Mouse (Mus musculus) G1E (cell line): ENCODE measurements around the gene Ccdc47. TPM values are rescaled to one million over a fixed set of nuclear protein-coding genes. Genes with fewer than 3 reads are reported as not detected.

Experiments used
- ATAC-seq: 2 replicates; pipeline ENCODE4 v1.8.0; 2016; ENCODE audit warnings: mild to moderate bottlenecking; ENCODE audit not compliant: insufficient number of reproducible peaks, poor library complexity, low FRiP score, severe bottlenecking; ENCODE audit errors: extremely low read depth
- DNase-seq: peaks from one replicate; pipeline ENCODE4 v3.0.0; 2012; ENCODE audit warnings: low spot score
- H3K27me3 ChIP-seq: 2 replicates; pipeline ENCODE4 v1.6.1; 2012; ENCODE audit warnings: mild to moderate bottlenecking, low read length, inconsistent platforms; ENCODE audit not compliant: insufficient read depth
- H3K36me3 ChIP-seq: replicated peaks from 2 replicates; pipeline ENCODE3; 2012; ENCODE audit warnings: mild to moderate bottlenecking, inconsistent platforms
- H3K4me1 ChIP-seq: 2 replicates; pipeline ENCODE4 v1.6.1; 2012; ENCODE audit warnings: low read depth, low read length, inconsistent platforms, mixed read lengths; ENCODE audit not compliant: insufficient read depth
- H3K4me3 ChIP-seq: 2 replicates; pipeline ENCODE4 v1.5.1; 2012; ENCODE audit warnings: low read depth, mild to moderate bottlenecking, inconsistent platforms, low read length, moderate library complexity, mixed read lengths
- H3K9me3 ChIP-seq: replicated peaks from 2 replicates; pipeline ENCODE4 v1.6.1; 2012; ENCODE audit warnings: inconsistent platforms
- CTCF ChIP-seq: IDR thresholded peaks from 2 replicates; pipeline ENCODE4 v1.5.1; 2012; ENCODE audit warnings: low read depth, low read length, inconsistent platforms, mixed read lengths
- GATA1 ChIP-seq: IDR thresholded peaks from 2 replicates; pipeline ENCODE4 v1.6.1; 2012; ENCODE audit warnings: borderline replicate concordance, low read length, inconsistent platforms, mixed read lengths
- GATA2 ChIP-seq: IDR thresholded peaks from 2 replicates; pipeline ENCODE4 v1.6.1; 2012; ENCODE audit warnings: low read depth, low read length, inconsistent platforms, borderline replicate concordance
- POLR2AphosphoS5 ChIP-seq: IDR thresholded peaks from 2 replicates; pipeline ENCODE4 v1.6.1; 2012; ENCODE audit warnings: low read depth, low read length, inconsistent platforms; ENCODE audit not compliant: insufficient replicate concordance
- TAL1 ChIP-seq: conservative IDR thresholded peaks from 2 replicates; pipeline ENCODE4 v1.6.1; 2012; ENCODE audit warnings: low read depth, low read length, inconsistent platforms, mixed read lengths
- polyA plus RNA-seq: library from polyadenylated mRNA; stranded (reverse); fragments of >175 nt; gene quantifications from 2 replicates; pipeline ENCODE4 v1.2.3, GENCODE M21; 2012
- total RNA-seq, 2 experiments: library from RNA; stranded (forward) in 1 of 2; stranded (reverse) in 1 of 2; fragments of 200-1000 nt in 1 of 2; fragments of >200 nt in 1 of 2; fragmentation: Nextera tagmentation in 1 of 2; gene quantifications; 2 replicates each; pipeline ENCODE4 v1.2.3; 2014 to 2017

The Ccdc47 gene
- 78.5 and 92.2 TPM in 2 replicates for total RNA-seq (2014; fragmentation: Nextera tagmentation)
- 90.1 and 129 TPM in 2 replicates for total RNA-seq (2017)
- polyA plus RNA-seq = 3.8 and 3.9 TPM in 2 replicates

DNA sequence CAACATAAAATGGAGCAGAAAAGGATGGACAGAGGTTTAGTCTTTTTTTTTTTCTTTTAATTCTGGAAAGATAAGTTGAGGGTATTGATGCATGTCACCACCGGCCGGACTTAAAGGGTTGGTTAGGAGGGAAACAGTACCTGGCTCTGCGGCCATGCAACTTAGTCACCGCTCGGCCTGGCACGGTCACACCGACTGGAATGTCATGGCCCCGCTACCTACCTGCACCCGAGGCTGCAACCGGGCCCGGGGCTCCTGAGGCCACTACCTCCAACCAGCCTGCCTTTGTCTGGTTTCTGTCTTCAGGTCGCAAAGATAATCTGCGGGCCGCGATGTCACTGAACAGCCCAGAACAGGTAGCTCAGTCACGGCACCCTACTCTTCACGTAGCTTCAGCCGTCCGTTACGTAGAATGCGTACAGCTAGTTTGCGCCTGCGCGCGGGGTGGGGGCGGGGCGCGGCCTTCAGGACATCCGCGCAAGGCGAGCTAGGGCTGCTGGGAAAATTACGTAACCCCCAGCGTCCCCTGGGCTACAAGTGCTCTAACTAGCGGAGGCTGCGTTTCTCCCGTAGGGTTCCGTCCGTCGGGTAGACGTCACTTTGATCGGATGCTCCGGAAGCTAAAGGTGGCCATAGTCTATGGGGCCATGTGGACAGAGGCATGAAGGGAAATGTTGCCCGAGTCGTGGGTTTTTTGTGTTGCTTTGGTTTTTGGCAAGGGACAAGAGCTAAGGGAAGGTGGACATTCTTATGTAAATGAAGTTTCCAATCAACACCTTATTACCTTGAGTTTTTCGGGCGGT lies at the start of gene Ccdc47:
TSS of gene Ccdc47 (minus strand) at position 418 of the 803 bp plus-strand sequence.
- Histone ChIP-seq H3K36me3 (peaks cover 44% of the 10 kb centered on the region), H3K27me3 (no peaks in the 10 kb centered on the region), H3K9me3 (no peaks in the 10 kb centered on the region), H3K4me3 (peak within 1 kb of the TSS; percentile 97), H3K4me1 (peaks cover 37% of the 10 kb centered on the region)
- TF ChIP-seq POLR2AphosphoS5 (peak; percentile 33; the same call in 1 of the 2 replicates), GATA1 (no peak), TAL1 (no peak)
- DNase-seq (peak; percentile 88), ATAC-seq (peak; percentile 91)

DNA sequence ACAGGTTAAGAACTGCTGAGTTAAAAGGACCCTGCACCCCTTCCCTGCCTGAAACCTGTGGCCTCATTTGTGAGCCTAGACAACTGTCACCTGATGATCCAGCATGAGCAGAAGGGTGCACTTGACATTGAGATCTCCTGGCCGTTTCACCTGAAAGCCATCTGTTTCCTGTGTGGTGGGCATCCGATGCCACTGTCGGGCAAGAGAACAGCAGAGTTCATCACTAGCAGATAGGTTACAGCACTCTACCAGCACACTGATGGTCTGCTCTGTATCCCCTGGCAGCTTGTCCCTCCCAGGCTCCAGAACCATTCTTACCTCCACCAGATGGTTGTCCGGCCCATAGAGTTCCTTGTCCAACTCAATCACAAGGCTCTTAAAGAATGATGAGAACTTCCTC lies 49.4 kb upstream of the Ccdc47 start:
- ATAC-seq = no peak

DNA sequence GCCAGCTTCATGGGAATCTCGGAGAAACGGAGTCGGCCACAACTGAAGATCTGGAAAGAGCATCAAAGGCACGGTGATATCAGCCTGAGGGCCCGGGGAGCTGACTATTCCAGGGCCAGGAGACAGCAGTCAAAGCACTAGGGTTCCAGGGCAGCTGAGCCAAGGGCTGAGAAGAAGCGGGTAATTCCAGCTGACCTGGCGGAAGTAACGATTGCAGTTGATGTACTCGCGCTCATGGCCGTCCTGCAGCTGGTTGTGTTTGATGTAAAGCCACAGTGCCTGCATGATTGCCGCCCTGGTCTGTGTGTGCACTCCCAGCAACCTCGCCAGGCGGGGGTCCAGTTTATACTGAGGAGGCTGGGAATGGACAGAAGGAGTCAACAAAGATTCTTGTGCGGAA lies 48.8 kb upstream of the Ccdc47 start:
- DNase-seq (no peak), ATAC-seq (no peak)
- Histone ChIP-seq H3K9me3 (no peaks in the 10 kb centered on the region), H3K36me3 (peaks cover 92% of the 10 kb centered on the region), H3K4me3 (no peak overlapping the region), H3K4me1 (peaks cover 40% of the 10 kb centered on the region), H3K27me3 (no peaks in the 10 kb centered on the region)
- TF ChIP-seq GATA1 = no peak
- no peak for TF ChIP-seq CTCF
- no peak for TF ChIP-seq GATA2
- TF ChIP-seq TAL1 = no peak
- TF ChIP-seq POLR2AphosphoS5 = no peak

More for the DNA sequence above, 49.4 kb upstream of the Ccdc47 start:
- peaks cover 96% of the 10 kb centered on the region for H3K36me3 ChIP-seq
- H3K27me3 ChIP-seq = no peaks in the 10 kb centered on the region
- no peak overlapping the region for H3K4me3 ChIP-seq
- TF ChIP-seq CTCF (no peak), GATA1 (no peak), POLR2AphosphoS5 (no peak), GATA2 (no peak), TAL1 (no peak)
- no peaks in the 10 kb centered on the region for H3K9me3 ChIP-seq
- H3K4me1 ChIP-seq = peaks cover 45% of the 10 kb centered on the region
- DNase-seq = no peak

DNA sequence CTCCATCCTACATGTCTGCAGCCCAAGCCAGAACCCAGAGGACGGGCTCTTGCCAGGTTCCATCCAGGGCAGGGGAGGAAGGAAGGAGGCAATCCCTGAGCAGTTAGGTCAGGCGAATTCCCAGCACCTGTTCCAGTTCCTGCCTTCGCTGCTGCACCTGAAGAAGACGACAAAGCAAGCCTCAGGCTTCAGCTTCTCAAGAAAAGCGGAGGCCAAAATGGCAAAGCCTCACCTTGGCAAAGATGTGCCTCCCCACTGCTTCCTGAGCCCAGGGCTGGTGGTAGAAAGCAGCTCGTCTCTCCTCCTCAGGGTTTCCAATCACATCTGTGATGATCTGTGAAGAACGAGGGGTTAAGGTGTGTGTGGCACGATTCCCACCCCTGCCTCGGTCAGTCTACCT lies 47.8 kb upstream of the Ccdc47 start:
- Histone ChIP-seq H3K4me3 (no peak overlapping the region), H3K36me3 (peaks cover 94% of the 10 kb centered on the region), H3K27me3 (no peaks in the 10 kb centered on the region), H3K9me3 (no peaks in the 10 kb centered on the region), H3K4me1 (peaks cover 32% of the 10 kb centered on the region)
- DNase-seq (no peak), ATAC-seq (no peak)
- TF ChIP-seq CTCF (no peak), GATA1 (no peak), GATA2 (no peak)

DNA sequence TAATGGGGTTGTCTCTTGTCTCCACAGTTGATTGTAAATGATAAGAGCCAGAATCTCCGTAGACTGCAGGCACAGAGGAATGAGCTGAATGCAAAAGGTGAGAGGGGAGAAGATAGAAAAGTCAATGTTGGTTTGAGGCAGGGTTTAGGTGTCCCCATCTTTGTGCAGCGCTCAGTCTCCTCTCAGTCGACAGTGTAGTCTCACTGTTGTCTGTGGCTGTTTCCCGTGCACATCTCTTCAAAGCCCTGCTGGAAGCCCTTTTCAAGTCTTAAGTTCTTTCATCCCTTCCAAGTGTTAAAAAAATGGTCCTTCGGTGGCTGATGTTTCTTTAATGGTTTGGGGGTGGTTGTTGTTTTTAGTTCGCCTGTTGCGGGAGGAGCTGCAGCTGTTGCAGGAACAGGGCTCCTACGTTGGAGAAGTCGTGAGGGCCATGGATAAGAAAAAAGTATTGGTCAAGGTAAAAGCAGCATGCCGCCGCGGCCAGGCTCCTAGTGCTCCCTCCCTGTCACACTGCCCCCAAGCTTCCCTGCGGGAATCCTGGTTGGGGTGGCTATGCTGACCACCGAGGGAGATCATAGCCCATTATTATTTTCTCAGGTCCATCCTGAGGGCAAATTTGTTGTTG lies 44.8 kb upstream of the Ccdc47 start:
- no peaks in the 10 kb centered on the region for H3K9me3 ChIP-seq
- H3K4me1 ChIP-seq = peaks cover 29% of the 10 kb centered on the region
- no peak for DNase-seq
- ATAC-seq = no peak
- TF ChIP-seq POLR2AphosphoS5 (no peak), GATA2 (no peak), CTCF (no peak), TAL1 (no peak), GATA1 (no peak)
- H3K4me3 ChIP-seq = no peak overlapping the region
- peaks cover 84% of the 10 kb centered on the region for H3K36me3 ChIP-seq
- no peaks in the 10 kb centered on the region for H3K27me3 ChIP-seq

DNA sequence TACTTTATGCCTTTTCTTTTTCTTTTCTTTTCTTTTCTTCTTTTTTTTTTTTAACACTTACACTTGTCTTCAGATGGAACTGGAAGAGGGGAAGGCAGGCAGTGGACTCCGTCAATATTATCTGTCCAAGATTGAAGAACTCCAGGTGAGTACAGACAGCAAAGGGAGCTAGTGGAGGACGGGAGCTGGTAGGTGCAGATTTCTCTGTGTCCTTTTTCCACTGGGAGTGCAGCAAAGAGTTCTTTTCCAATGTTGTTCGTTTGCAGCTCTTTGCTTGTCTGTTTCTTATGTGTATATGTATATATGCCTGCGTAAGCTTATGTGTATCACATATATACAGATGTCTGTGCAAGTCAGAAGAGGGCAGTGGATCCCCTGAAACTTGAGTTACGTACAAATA lies 40.6 kb upstream of the Ccdc47 start:
- peak overlapping the region; percentile 88 for H3K4me3 ChIP-seq
- DNase-seq = no peak
- TF ChIP-seq TAL1 (no peak), CTCF (no peak), GATA1 (no peak), POLR2AphosphoS5 (no peak), GATA2 (no peak)
- no peak for ATAC-seq
- peaks cover 74% of the 10 kb centered on the region for H3K36me3 ChIP-seq
- H3K9me3 ChIP-seq = no peaks in the 10 kb centered on the region
- peaks cover 49% of the 10 kb centered on the region for H3K4me1 ChIP-seq
- no peaks in the 10 kb centered on the region for H3K27me3 ChIP-seq
